Mouse (Mus musculus) forebrain, postnatal 0 days (tissue): ENCODE measurements around the gene Gm12394. TPM values are rescaled to one million over a fixed set of nuclear protein-coding genes. Genes with fewer than 3 reads are reported as not detected.
A peak's percentile ranks its signal among the peaks of the same experiment; 100 is the strongest.
"Not testable (repeated sequence)": the region's sequence is repeated elsewhere in the genome, so short reads cannot be mapped to it uniquely, and the experiment has no call there.

Source experiments
- ATAC-seq: fragments of 200-750 bp; cut with Nextera tagmentation; 2 replicates; pipeline ENCODE4 v1.8.0; 2017; ENCODE audit warnings: mild to moderate bottlenecking, moderate library complexity
- DNase-seq: peaks from one replicate; pipeline ENCODE4 v3.0.0-alpha.2; 2015
- H3K27ac ChIP-seq: fragments of 300-500 bp; sonication (generic); 2 replicates; pipeline ENCODE4 v1.5.1; 2014; ENCODE audit warnings: low read depth, mild to moderate bottlenecking, antibody characterized with exemption, low read length, moderate library complexity, mixed read lengths
- H3K27me3 ChIP-seq: fragments of 300-500 bp; sonication (generic); 2 replicates; pipeline ENCODE4 v1.6.1; 2014; ENCODE audit warnings: mild to moderate bottlenecking, low read length, mixed read lengths; ENCODE audit not compliant: insufficient read depth
- H3K36me3 ChIP-seq: fragments of 300-500 bp; sonication (generic); 2 replicates; pipeline ENCODE4 v1.6.1; 2014; ENCODE audit warnings: mild to moderate bottlenecking, moderate library complexity; ENCODE audit not compliant: insufficient read depth
- H3K4me1 ChIP-seq: fragments of 300-500 bp; sonication (generic); 2 replicates; pipeline ENCODE4 v1.6.1; 2014; ENCODE audit warnings: antibody characterized with exemption; ENCODE audit not compliant: insufficient read depth
- H3K4me2 ChIP-seq: fragments of 300-500 bp; sonication (generic); 2 replicates; pipeline ENCODE4 v1.6.1; 2014; ENCODE audit warnings: low read depth, mild to moderate bottlenecking, moderate library complexity
- H3K4me3 ChIP-seq: fragments of 300-500 bp; sonication (generic); 2 replicates; pipeline ENCODE4 v1.5.1; 2014; ENCODE audit warnings: low read depth, low read length, mixed read lengths
- H3K9ac ChIP-seq: fragments of 300-500 bp; sonication (generic); 2 replicates; pipeline ENCODE4 v1.6.1; 2014; ENCODE audit warnings: mild to moderate bottlenecking
- H3K9me3 ChIP-seq: fragments of 300-500 bp; sonication (generic); 2 replicates; pipeline ENCODE4 v1.6.1; 2016; ENCODE audit warnings: low read length
- CTCF ChIP-seq: sonication (generic); IDR thresholded peaks from 2 replicates; pipeline ENCODE4 v1.5.1; 2016; ENCODE audit warnings: antibody characterized with exemption, control low read depth, low read depth
- WGBS: fragments of 180-500 bp; shearing (Covaris S2); extraction: QIAGEN DNeasy Blood & Tissue Kit; methylation state at CpG from one replicate; pipeline ENCODE4 v1.1.7; 2014; 5-methylcytosine and 5-hydroxymethylcytosine counted together
- polyA plus RNA-seq: library from polyadenylated mRNA; unstranded; fragments of >200 nt; fragmentation: Nextera tagmentation; extraction: Ambion mirVana; gene quantifications from 2 replicates; pipeline ENCODE4 v1.2.1, GENCODE M21; 2015
- total RNA-seq: library from RNA; depleted of rRNA; stranded (reverse); fragments of >200 nt; gene quantifications from 2 replicates; pipeline ENCODE4 v1.2.3, GENCODE M21; 2014

Gm12394 gene
- total and polyA plus RNA-seq, 2 experiments from 2014 or later: 0.41 TPM; not detected in 1

- H3K27me3 ChIP-seq: no peaks in the 10 kb centered on the region
- no peaks in the 10 kb centered on the region for H3K36me3 ChIP-seq
- no peak overlapping the region for H3K4me3 ChIP-seq
- no peaks in the 10 kb centered on the region for H3K9me3 ChIP-seq
- TF ChIP-seq CTCF: peak; percentile 81
- H3K9ac ChIP-seq: no peak overlapping the region
- H3K4me2 ChIP-seq: no peak overlapping the region
- ATAC-seq (peak; percentile 94), DNase-seq (peak; percentile 85)
- H3K27ac ChIP-seq: no peak overlapping the region
- H3K4me1 ChIP-seq: no peaks in the 10 kb centered on the region
- WGBS: 33% methylated on average over 5 of the region's 5 CpGs
These were observed 20.2 kb upstream of the Gm12394 start for GRCm38 (mm10) chr4:42876586-42877291.

GRCm38 (mm10) chr4:42874134-42874533, 17.6 kb upstream of the Gm12394 start, which contains the start of gene Fam205c:
Gene Fam205c (minus strand): TSS chr4:42874234.
- Histone ChIP-seq H3K27ac (no peak within 1 kb of the TSS), H3K9ac (no peak within 1 kb of the TSS), H3K4me3 (no peak within 1 kb of the TSS), H3K4me2 (no peak within 1 kb of the TSS), H3K36me3 (no peaks in the 10 kb centered on the region), H3K4me1 (no peaks in the 10 kb centered on the region), H3K9me3 (no peaks in the 10 kb centered on the region), H3K27me3 (no peaks in the 10 kb centered on the region)
- no peak for TF ChIP-seq CTCF
- WGBS: 87% methylated on average over 7 of the region's 7 CpGs
- no peak for ATAC-seq
- DNase-seq: no peak

DNA sequence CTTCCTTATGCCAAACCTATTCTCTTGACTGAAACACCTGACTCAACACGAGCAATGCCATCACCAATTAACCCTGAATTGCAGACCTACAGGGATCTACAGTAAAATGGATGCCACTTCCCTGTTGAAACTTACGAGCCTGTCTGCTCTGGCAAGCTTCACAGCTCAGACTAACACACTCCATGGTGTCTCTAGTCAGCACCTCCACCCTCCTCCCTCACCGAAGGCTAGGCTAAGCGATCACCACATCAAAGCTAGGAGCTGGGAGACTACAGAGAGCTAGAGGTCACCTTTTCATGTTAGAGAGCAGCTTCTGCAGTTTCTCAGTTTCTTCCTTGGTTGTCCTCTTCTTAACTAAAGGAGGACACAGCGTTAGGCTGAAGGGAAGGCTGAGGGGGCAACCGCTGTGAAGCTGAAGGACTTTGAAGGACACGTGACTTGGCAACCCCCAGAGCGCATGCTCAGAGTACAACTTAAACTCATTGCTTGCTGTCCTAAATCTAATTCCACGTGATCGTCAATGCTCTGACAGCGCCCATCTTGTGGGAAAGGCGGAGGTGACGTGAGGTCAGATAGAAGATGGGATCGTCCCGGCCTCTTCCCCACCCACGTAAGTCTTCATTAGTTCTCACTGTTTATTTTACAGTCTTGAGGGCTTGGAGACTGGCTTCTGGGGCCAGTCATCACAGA, 16.3 kb upstream of the Gm12394 start:
- no peak for ATAC-seq
- 90% methylated on average over 16 of the region's 16 CpGs for WGBS
- Histone ChIP-seq H3K9me3 (no peaks in the 10 kb centered on the region), H3K27ac (no peak overlapping the region), H3K9ac (no peak overlapping the region), H3K27me3 (no peaks in the 10 kb centered on the region), H3K4me3 (no peak overlapping the region), H3K4me2 (no peak overlapping the region), H3K36me3 (no peaks in the 10 kb centered on the region), H3K4me1 (no peaks in the 10 kb centered on the region)
- DNase-seq: no peak
- TF ChIP-seq CTCF: no peak

DNA sequence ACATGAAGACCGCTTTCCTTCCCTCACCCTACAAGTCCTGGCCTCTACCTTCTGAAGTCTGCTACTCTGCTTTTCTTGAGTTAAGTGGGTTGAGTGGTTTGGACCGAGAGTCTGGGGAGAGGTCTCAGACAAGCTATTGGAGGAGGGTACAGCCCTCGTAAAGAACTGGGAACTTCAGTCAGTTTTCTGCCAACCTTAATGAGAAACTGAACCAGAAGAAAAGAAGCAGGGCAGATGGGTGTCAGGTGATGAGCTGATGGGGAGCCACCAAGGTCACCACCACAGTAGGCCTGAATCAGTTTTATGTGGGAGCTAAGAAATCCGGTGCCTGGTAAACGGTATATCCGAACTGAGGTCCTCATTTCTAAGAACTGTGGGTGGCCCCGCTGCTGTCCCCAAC, 15.6 kb upstream of the Gm12394 start:
- no peak for DNase-seq
- Histone ChIP-seq H3K27ac (no peak overlapping the region), H3K9me3 (no peaks in the 10 kb centered on the region), H3K4me2 (no peak overlapping the region), H3K4me1 (no peaks in the 10 kb centered on the region), H3K9ac (no peak overlapping the region), H3K4me3 (no peak overlapping the region), H3K36me3 (no peaks in the 10 kb centered on the region), H3K27me3 (no peaks in the 10 kb centered on the region)
- no peak for TF ChIP-seq CTCF
- no peak for ATAC-seq
- 95% methylated on average over 7 of the region's 7 CpGs for WGBS

- ATAC-seq: 0 out of 2 replicates have a peak, but pooled peaks have one; percentile 43
- H3K4me1 ChIP-seq: no peaks in the 10 kb centered on the region
- H3K9ac ChIP-seq: no peak overlapping the region
- H3K4me3 ChIP-seq: no peak overlapping the region
- H3K27ac ChIP-seq: no peak overlapping the region
- no peaks in the 10 kb centered on the region for H3K27me3 ChIP-seq
- peak; percentile 35 for DNase-seq
- H3K36me3 ChIP-seq: no peaks in the 10 kb centered on the region
- WGBS: 83% methylated on average over 5 of the region's 5 CpGs
- TF ChIP-seq CTCF: peak; percentile 70
- H3K4me2 ChIP-seq: no peak overlapping the region
- H3K9me3 ChIP-seq: no peaks in the 10 kb centered on the region
These were observed 14.2 kb upstream of the Gm12394 start for GRCm38 (mm10) chr4:42870748-42871147.

- Histone ChIP-seq H3K27ac (no peak overlapping the region), H3K4me1 (no peaks in the 10 kb centered on the region), H3K4me2 (no peak overlapping the region), H3K27me3 (no peaks in the 10 kb centered on the region), H3K4me3 (no peak overlapping the region), H3K36me3 (no peaks in the 10 kb centered on the region), H3K9me3 (no peaks in the 10 kb centered on the region), H3K9ac (no peak overlapping the region)
- WGBS: 93% methylated on average over 5 of the region's 5 CpGs
- no peak for TF ChIP-seq CTCF
- ATAC-seq (no peak), DNase-seq (no peak)
These were observed 11.6 kb upstream of the Gm12394 start for GRCm38 (mm10) chr4:42868193-42868592.

DNA sequence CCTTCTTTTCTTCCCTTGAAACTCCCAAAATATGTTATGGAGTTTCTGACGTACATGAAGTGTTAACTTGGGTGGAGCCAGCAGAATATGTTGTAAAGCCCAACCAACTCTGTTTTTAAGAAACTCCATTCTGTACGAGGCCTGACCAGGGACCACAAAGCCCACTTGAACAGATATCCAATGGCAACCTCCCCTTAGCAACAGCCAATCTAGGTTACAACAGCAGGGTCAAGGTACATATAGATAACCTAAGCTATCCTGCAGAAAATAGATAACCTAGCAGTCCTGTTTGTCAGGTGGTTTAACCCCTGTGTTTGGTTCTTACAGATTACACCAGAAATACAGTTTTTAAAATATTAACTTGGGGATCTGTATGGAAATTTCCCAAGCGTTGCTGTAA, 10.8 kb upstream of the Gm12394 start:
- no peak overlapping the region for H3K4me3 ChIP-seq
- no peak overlapping the region for H3K9ac ChIP-seq
- ATAC-seq: no peak
- no peak overlapping the region for H3K4me2 ChIP-seq
- no peak for DNase-seq
- no peaks in the 10 kb centered on the region for H3K4me1 ChIP-seq
- no peaks in the 10 kb centered on the region for H3K9me3 ChIP-seq
- 77% methylated on average over 3 of the region's 3 CpGs for WGBS
- no peaks in the 10 kb centered on the region for H3K27me3 ChIP-seq
- no peak overlapping the region for H3K27ac ChIP-seq
- no peaks in the 10 kb centered on the region for H3K36me3 ChIP-seq
- no peak for TF ChIP-seq CTCF

- not testable (repeated sequence) for H3K9ac ChIP-seq, H3K4me1 ChIP-seq, H3K36me3 ChIP-seq, H3K4me2 ChIP-seq, H3K9me3 ChIP-seq, H3K27me3 ChIP-seq, H3K4me3 ChIP-seq, DNase-seq, H3K27ac ChIP-seq, ATAC-seq
- 91% methylated on average over 5 of the region's 5 CpGs for WGBS
These were observed 6.9 kb upstream of the Gm12394 start for GRCm38 (mm10) chr4:42863487-42863886.

DNA sequence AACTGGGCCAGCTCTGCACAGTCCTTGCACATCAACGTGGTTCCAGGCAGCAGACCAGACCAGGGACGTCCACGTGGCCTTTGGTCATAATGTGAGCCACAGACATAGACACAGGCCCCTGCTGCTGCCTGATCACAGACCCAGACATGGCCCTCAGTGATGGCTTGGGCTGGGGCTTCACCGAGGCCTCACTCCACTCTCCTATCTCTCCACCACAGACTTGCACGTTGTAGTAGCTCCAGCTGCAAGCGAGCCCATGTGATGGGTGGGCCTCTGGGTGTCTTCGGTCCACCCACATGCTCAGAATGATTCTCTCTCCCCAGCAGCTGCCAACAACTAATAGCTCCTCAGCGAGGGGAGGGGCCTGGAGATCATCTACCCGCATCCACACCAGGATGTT, 3.9 kb upstream of the Gm12394 start:
- not testable (repeated sequence) for H3K9me3 ChIP-seq, H3K4me1 ChIP-seq, H3K4me2 ChIP-seq, H3K27ac ChIP-seq, H3K36me3 ChIP-seq, DNase-seq, H3K9ac ChIP-seq, ATAC-seq, H3K4me3 ChIP-seq, H3K27me3 ChIP-seq
- WGBS: 81% methylated on average over 9 of the region's 9 CpGs

DNA sequence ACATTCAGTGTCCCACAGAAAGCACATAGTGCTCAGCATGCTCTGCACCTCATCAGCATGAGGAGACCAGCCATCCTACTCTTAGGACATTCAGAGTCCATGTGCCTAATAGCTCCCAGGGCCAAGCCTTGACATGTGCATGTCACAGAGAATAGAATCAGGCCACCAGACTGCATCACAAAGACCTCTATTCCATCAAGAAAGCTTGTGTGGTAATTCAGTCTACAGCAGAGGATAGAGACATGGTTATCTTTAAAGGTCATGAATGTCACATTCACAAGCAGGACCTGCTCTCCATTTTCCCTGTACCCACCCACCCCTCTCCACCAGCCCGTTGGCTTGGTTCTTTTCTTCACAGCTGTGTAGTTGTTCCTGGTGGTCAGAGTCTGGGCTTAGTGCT, 2.8 kb downstream of the Gm12394 start, which contains the start of gene Fam205a1:
Fam205a1 (minus strand) TSS at position 101 of the 400 bp plus-strand sequence.
- not testable (repeated sequence) for H3K4me2 ChIP-seq, H3K4me3 ChIP-seq, H3K36me3 ChIP-seq, H3K9me3 ChIP-seq, H3K27me3 ChIP-seq, H3K4me1 ChIP-seq, DNase-seq, H3K27ac ChIP-seq, ATAC-seq, H3K9ac ChIP-seq
- WGBS: 92% methylated on average over 1 of the region's 1 CpGs
